Mouse (Mus musculus): ENCODE data around the gene Trim15. TPM values are rescaled to one million over a fixed set of nuclear protein-coding genes. Genes with fewer than 3 reads are reported as not detected.
A peak's percentile ranks its signal among the peaks of the same experiment; 100 is the strongest.
"Not testable (repeated sequence)": the region's sequence is repeated elsewhere in the genome, so short reads cannot be mapped to it uniquely, and the experiment has no call there.

Trim15 gene
- total RNA-seq (2021): not detected

DNA sequence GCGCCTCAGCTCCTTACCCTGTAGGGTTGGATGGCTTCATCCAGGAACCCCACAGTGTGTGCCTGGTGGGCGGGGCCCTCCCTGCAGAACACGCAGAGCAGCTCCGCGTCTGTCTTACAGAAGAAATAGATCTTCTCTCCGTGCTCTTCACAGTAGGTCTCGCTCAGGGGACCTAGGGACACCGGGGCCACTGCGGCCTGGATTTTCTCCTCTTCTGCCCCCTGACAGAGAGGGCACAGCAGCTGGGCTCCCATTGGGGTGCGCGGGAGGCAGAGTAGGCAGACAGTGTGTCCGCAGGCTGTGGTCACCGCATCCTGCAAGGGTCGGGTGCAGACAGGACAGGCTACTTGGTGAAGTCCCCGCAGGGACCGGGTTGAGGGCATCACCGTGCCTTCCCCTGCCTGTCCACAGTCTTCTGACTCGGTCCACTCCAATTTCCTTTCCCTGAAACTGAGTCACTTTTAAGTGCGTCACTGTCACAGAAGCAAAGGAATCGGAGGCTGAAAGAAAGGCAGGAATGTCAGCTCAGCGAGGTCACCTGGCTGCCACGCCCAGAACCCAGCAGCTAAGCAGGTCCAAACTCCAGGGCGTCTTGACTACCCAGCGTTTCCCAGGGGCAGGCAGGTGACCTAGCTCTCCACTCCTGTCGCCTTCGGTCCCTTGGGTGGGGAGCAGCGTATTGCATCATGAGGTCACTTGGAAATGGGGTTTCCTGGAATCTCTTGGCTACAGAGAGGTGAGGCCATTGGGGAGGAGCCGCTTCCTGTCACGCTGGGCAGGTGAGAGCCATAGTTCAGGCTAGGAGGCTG is at the start of gene Trim15:
Trim15 (minus strand) TSS at position 492 of the 809 bp plus-strand sequence.
- intact Hi-C loops (cut with DNase I): no loop called here
- DNase-seq (ENCODE audit: low spot score in 2 of 2): peak in 1 of 2 experiments; percentile 11

DNA sequence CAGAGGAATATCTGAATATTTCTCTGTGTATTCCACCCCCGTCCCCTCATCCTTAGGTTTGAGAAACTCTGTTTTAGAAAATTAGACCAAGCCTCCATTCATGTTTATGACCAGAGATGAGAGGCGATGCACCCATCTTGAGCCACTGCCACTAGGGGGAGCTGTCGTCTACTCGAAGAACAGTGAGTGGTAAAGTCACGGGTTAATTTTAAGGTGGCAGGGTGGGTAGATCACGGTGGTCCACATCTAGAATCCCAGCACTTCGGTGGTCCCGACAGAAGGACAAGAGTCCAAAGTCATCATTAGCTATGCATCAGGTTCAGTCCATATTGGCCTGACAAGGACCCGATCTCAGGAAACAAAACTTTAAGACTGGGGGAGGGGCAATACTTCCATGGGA is 48.1 kb upstream of the Trim15 start:
- DNase-seq (ENCODE audit: low spot score in 2 of 2): peak; percentile 60 to 62
- intact Hi-C loops (cut with DNase I): loop anchor here (1.0 to 2.0 kb wide), 2 partner anchors 22 to 132 kb away; no protein-coding TSS in a partner anchor

DNA sequence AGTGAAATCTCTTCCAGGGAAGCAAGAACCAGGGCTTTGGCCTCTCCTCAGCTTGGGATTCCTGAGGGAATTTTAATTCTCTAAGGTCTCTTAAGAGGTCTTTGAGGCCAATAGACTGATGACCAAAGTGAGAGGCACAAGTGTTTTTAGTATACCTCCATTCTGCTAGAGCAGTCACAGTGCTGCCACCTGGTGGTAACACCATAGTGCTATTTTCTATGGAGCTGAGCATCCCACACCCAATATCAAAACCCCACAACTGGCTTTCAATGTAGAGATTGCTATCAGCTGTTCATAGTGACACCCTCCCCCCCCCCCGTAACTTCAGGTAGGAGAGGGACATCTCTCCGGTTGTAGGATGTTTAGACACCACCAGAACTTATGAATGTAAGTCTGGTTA is 47.1 kb upstream of the Trim15 start:
- intact Hi-C loops (cut with DNase I): loop anchor here (2.0 to 5.0 kb wide), 2 partner anchors 21 to 83 kb away; no protein-coding TSS in a partner anchor
- peak; percentile 76 to 83 for DNase-seq (ENCODE audit: low spot score in 2 of 2)

DNA sequence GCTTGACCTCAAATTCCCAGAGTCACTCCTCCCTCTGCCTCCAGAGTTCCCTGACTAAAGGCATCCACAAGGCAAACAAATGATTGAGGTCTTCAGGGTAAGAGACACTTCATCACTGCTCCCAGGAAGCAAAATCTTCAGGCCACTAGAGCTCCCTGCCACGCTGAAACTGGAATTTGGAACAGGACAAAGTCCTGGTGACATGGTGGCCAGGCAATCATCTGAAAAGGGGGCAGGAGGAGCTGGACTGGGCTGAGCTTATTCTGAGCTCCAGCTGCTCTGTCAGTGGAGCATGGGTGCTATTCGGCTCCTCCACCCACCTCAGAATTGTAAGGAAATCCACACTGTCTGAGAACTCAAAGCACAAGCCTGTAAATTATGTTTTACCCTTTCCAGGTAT is 45.0 kb upstream of the Trim15 start:
- DNase-seq (ENCODE audit: low spot score in 2 of 2): no peak
- intact Hi-C loops (cut with DNase I): loop anchor here (5.0 kb wide), 1 partner anchor 85 kb away; no protein-coding TSS in a partner anchor

DNA sequence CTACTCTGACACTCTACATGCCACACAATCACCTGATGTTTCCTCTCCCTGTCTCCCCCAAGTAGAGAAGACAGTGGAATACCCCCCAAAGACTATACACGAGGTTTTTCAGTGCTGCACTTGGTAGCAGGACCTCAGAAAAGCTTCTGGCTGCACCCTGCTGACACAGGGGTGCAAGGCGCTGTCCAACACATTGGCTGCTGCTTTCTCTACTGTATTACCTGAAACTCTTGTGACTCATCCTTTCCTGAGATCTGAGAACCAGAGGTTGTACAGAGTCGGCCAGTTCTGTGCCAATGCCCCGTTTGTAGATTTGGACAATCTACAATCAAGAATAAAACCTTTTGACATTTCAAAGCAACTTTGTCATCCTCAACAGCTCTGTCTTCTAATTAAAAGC is 42.8 kb upstream of the Trim15 start:
- no peak for DNase-seq (ENCODE audit: low spot score in 2 of 2)
- intact Hi-C loops (cut with DNase I): loop anchor here (5.0 kb wide), 1 partner anchor 87 kb away; no protein-coding TSS in a partner anchor

DNA sequence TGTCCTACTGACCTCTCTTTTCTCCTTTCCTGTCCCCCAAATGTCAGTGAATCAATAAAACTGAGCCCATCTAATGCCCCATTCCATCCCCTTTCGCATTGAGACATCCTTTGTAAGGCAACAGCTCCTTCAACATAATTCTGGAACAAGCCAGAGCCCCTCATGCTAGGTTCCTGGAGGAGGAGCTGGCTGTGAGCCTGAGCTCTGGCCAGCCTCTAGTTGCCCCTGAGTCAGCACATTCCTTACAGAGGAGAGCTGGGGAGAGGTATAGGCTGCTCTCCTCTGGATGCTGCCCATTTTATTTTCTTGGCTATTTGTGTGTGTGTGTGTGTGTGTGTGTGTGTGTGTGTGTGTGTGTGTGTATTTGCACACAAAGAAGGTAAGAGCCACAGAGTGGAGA is 41.2 kb upstream of the Trim15 start:
- DNase-seq (ENCODE audit: low spot score in 2 of 2): no peak
- intact Hi-C loops (cut with DNase I): no loop called here

DNA sequence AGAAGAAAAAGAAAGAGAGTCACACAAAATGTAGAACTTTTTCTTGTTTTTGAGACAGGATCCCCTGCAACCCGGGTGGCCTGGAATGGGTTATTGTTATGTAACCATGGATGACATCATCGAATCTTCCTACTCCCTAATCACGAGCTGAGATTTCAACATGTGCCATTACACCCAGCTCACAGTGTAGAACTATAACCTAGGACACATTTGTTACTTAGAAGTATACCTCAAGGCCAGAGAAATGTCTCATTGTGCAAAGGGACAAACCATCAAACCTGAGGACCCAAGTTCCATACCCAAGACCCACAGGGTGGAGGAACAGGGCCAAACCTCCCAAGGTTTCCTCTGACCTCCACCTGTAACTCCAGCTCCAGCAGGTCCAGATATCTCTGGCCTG is 36.6 kb upstream of the Trim15 start:
- DNase-seq (ENCODE audit: low spot score in 2 of 2): no peak
- intact Hi-C loops (cut with DNase I): no loop called here

DNA sequence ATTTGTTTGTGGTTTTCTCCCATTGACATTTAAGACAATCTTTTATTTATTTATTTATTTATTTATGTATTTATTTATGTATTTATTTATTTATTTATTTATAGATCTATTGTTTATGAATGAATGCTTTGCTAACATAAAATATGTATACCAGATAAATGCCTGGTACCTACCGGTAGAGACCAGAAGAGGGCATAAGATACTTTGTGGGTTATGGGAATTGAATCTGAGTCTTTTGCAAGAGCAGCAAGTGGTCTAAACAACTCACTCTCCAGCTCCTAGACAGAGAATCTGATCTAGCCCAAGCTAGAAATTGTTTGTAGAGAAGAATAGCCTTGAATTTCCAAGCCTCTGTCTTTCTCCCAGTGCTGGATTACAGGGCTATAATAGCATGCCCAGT is 33.7 kb upstream of the Trim15 start:
- no peak for DNase-seq (ENCODE audit: low spot score in 2 of 2)
- intact Hi-C loops (cut with DNase I): no loop called here

DNA sequence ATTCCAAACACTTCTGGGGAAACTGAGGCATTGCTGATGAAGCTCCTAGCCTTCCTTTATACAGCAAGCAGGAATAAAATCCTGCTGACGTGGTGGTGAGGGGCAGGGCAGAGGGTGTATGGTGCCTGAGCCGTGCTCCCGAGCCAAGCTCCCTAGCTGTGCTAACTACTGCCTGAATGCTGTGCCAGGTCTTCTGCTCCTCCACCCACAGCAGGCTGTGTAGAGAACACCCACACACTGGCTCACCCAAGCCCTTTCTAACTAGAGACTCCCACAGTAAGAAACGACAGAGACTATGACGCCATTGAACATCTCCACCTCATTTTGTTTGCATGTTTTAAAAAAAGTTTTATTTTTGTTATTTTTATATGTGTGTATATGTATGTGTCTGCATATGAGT is 33.0 kb upstream of the Trim15 start:
- intact Hi-C loops (cut with DNase I): no loop called here
- peak; percentile 12 to 79 for DNase-seq (ENCODE audit: low spot score in 2 of 2)

DNA sequence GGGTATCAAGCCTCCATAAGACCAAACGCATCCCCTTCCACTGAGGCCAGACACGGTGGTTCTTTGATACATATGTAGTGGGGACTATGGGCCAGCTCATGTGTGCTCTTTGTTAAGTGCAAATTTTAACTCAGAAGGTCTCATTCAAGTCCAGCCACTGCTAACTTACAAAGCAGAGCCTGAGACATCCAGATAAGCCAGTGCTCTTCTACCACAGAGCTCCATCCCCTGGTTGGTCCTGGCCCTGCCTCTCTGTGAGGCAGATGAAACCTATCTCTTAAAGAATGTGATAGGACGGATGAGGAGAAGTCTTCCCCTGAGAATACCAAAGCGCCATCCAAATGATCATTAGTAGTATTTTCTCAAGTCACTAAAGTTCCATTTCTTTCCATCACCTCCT is 32.4 kb upstream of the Trim15 start:
- intact Hi-C loops (cut with DNase I): no loop called here
- no peak for DNase-seq (ENCODE audit: low spot score in 2 of 2)

DNA sequence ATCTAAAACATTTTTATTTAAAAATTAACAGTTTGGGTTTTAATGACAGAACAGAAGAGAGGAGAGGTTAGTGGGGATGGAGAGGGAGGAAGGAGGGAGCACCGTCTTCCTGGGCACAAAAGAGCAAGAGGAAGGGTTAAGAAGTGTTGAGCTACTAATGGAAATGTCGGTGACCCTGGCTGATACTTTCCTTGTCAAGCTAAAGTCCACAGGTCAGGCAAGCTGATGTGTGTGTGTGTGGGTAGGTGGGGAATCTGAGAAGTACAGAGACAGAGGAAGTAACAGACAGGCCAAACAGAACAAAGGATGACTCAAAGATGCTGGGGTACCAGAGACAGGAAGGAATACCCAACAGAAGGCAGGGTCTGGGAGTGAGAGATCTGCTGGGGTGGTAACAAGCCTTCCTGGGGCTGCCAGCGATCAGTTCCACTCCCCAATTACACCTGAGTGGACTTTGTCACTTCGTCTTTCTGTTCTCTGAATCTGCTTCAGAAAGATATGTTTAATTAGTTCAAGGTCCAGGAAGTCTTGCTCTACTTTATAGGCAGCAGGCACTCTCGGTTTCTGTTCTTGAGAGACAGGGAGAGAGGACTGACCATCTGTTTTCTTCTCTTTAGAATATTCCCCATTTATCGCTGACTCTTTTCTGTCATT is 30.7 kb upstream of the Trim15 start, which contains the start of gene Trim31:
Trim31 (plus strand) TSS at position 567 of the 654 bp plus-strand sequence.
- no peak for DNase-seq (ENCODE audit: low spot score in 2 of 2)
- intact Hi-C loops (cut with DNase I): no loop called here

DNA sequence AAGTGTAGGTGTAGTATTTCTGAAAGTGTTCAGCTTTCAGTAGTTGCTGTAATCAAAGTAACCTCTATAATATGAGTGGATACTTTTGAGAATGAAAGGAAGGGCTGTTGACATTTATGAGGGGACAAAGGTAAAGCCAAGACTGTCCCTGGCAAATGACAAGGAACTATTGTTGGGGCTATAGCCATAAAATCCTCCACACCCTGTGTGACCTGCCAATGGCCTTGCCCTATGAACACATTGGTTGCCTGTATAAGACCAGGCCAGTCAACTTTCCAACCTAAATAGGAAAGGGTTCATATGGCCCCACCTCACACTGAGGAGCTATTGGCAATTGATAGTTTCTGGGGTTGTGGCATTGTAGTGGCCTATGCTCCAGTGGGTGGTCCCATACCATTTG is 30.1 kb upstream of the Trim15 start:
- no peak for DNase-seq (ENCODE audit: low spot score in 2 of 2)

DNA sequence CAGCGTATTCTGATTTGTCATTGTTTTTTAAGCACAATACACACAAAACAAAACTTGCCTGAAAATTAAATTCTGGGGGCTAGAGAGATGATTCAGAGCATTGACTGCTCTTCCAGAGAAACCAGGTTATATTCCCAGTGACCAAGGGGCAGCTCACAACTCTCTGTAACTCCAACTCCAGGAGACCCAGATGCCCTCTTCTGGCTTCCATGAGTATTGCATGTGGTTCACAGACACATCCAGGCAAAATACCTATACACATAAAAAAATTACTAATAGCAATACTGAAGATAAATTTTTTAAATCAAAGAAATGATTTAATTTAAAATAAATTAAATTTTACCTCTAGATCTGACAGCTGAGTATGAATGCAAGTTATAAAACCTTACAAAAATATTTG is 29.6 kb upstream of the Trim15 start:
- DNase-seq (ENCODE audit: low spot score in 2 of 2): peak; percentile 25 to 44
- intact Hi-C loops (cut with DNase I): no loop called here

More for the DNA sequence above, 30.1 kb upstream of the Trim15 start:
- intact Hi-C loops (cut with DNase I): no loop called here

DNA sequence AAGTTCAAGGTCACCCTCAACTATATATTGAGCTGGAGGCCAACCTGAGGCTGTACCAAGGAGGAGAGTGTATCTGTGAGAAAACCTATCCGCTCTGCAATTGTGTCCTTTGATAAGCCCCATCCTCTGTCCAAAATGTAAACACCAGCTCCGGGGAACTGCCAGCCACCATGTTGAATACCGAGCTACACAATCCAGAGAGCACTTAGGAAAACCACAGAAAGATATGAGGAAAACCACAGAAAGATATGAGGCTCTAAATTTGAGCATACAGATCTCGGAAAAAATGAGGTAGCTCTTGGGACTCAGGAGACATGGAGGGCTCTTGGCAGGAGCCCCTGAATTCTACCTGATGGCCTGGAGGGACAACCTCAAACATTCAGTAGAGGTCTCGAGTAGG is 26.4 kb upstream of the Trim15 start:
- no peak for DNase-seq (ENCODE audit: low spot score in 2 of 2)
- intact Hi-C loops (cut with DNase I): loop anchor here (2.0 to 5.0 kb wide), 4 partner anchors 21 to 309 kb away; partner anchors contain the start of genes Gabbr1, Olfr90 and Olfr94

DNA sequence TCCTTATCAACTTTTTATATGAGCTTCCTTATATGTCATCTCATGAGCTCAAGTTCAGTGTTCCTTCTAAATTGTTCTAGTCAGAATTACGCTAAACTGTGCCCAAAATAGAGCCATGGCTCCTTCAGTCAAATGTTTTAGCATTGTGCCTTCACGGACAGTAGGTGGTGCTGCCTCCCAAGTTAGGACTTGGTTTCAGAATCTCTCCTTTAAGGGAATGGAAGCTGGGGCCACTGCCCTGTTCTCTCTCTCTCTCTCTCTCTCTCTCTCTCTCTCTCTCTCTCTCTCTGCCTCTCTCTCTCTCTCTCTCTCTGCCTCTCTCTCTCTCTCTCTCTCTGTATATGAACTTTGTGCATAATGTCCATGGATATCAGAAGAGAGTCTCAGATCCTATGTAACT is 25.4 kb upstream of the Trim15 start:
- intact Hi-C loops (cut with DNase I): loop anchor here (2.0 to 5.0 kb wide), 4 partner anchors 22 to 310 kb away; partner anchors contain the start of genes Gabbr1, Olfr90 and Olfr94
- peak; percentile 42 to 56 for DNase-seq (ENCODE audit: low spot score in 2 of 2)

DNA sequence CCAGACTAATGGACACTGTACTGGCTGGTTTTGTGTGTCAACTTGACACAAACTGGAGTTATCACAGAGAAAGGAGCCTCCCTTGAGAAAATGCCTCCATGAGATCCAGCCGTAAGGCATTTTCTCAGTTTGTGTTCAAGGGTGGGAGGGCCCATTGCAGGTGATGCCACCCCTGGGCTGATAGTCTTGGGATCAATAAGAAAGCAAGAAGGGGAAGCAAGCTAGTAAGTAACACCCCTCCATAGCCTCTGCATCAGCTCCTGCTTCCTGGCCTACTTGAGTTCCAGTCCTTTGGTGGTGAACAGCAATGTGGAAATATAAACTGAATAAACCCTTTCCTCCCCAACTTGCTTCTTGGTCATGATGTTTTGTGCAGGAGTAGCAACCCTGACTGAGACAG is 24.5 kb upstream of the Trim15 start:
- intact Hi-C loops (cut with DNase I): loop anchor here (5.0 kb wide), 3 partner anchors 156 to 311 kb away; partner anchors contain the start of genes Gabbr1, Olfr90 and Olfr94

DNA sequence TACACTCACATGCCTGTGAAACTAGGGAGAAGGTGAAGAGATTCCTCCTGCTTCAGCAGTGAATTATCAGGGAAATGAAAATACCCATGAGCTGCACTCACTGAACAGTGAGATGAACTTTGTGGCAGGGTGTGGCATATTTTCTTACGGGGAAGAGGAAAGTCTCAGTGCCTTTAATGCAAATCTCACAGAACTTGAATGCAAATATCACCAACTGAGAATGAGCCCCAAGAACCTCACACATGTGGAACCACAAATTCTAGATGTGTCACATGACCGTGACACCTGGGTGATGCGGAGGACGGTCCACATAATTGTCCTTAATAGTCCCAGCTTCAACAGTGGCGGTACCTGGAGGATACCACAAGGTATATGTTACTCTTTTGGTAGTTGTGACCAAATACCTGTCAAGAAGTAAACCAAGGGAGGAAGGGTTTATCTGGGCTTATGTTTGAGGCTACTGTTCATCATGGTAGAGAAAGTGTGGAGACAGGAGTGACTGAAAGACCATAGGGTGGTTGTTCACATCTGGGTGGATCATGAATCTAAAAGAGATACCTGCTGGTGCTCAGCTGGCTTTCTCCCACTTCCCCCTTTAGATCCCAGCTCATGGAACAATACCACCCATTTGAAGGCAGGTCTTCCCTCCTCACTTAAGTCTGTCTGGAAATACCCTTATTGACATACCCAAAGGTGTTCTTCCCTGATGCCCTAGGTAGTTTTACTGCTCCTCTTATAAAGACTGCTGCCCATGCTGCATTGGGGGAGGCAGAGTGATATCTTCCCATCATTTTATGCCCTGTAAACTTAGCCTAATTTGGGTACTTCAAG is 23.3 kb upstream of the Trim15 start, which contains the start of gene Trim40:
Trim40 (minus strand) TSS at position 51 of the 831 bp plus-strand sequence.
- intact Hi-C loops (cut with DNase I): loop anchor here (5.0 kb wide), 3 partner anchors 157 to 312 kb away; partner anchors contain the start of genes Gabbr1, Olfr90 and Olfr94
- DNase-seq (ENCODE audit: low spot score in 2 of 2): no peak

More for the DNA sequence above, 24.5 kb upstream of the Trim15 start:
- not testable (repeated sequence) for DNase-seq (ENCODE audit: low spot score in 2 of 2)

DNA sequence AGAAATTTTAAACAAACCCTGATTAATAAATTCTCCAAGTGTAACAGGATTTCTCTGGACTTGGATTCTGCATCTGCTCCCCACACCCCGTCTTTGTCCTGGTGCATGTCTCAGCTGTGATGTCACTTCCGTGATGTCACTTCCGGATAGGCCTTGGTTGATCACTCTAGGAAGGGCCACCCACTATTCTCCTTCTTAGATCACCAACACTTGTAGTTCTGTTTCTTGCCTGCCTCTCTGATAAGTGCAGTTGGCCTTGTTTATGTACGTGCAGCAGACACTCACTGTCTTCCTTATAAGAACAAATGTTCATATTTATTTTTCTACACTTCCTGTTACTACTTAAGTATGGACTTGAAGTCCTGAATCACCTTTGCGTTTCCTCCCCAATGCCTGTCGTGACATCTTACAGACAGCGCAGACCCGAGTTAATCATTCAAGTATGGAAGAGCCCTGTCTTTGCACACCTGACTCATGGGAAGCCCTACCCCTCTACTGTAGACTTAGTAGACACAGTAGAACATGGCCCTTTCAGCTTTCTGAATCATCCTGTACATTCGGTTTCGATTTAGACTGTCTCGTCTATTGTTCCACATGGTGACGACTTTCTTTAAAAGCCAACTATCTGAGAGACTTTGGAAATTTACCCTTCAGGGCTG is 18.3 kb upstream of the Trim15 start:
- intact Hi-C loops (cut with DNase I): no loop called here
- DNase-seq (ENCODE audit: low spot score in 2 of 2): no peak

DNA sequence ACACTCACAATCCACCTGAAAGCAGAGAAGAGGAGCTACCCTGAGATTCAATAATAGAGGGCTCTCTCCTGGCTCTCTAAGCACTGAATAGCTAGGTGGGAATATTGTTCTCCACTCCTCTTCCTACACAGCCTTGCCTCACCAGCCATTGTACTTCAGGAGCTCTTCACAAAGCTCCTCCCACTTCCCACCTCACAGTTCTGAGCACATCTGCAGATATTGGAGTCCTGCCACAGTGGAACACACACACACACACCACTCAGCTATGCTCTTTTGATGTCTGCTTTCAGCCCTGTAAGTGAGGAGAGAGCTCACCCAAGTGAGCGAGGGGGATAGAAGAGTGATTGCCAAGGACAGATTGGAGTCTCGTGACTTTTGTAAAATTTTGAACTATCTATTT is 16.3 kb upstream of the Trim15 start:
- DNase-seq (ENCODE audit: low spot score in 2 of 2): no peak
- intact Hi-C loops (cut with DNase I): no loop called here
